Mouse (Mus musculus) CD4-positive, CD25-positive, alpha-beta regulatory T cell, adult 2 months (primary cell): ENCODE measurements at regions not wholly inside any gene's neighbourhood (a gene's known extent, or its start where the extent isn't known, plus 50 kb on each side); places are given as distances from the start of the nearest gene placed in this dataset.
A peak's percentile ranks its signal among the peaks of the same experiment; 100 is the strongest.

Experiments
- DNase-seq: peaks from one replicate; pipeline ENCODE4 v3.0.0-alpha.2; 2012; ENCODE audit warnings: low read depth, low spot score

DNA sequence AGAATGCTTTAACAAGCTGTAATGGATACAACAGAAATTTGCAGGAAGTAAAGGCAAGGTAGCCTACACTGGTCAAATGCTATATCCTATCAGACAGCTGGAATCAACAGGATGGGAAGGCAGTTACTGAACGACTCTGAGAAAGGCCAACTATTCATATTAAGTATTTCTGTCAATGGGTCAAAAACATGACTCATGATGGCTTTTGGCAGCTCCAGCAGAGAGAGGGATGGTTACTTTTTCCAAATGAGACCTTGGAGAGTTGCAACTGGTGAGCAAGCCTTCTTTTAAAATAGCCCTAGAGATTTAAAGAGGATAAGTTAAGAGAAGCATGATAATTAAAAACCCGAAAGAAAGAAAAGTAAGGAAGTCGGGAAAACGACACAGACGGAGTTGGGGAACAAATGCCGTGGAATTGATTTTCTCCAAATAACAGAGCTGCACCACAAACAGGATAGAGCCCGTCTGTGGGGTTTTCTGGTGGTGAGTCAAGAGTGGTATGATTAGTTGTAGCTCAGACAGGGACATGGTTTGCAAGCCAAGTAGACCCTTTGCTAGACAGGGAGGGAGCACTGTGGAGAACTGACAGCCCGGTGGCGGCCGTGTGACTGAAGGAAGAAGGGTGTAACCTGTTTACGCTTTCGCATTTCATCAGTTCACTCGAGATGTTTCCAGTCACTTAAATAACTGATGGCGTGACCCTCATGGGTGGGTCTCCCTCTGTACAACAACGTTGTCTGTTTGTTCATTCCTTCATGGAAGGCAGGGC lies 3638.1 kb upstream of the Gm7489 start:
- no peak for DNase-seq

- DNase-seq = no peak
Measured at GRCm38 (mm10) chr15:50260057-50260456, 3624.6 kb upstream of the Gm7489 start.

GRCm38 (mm10) chr15:50261245-50261872 lies 3623.3 kb upstream of the Gm7489 start:
- DNase-seq = peak; percentile 79

DNA sequence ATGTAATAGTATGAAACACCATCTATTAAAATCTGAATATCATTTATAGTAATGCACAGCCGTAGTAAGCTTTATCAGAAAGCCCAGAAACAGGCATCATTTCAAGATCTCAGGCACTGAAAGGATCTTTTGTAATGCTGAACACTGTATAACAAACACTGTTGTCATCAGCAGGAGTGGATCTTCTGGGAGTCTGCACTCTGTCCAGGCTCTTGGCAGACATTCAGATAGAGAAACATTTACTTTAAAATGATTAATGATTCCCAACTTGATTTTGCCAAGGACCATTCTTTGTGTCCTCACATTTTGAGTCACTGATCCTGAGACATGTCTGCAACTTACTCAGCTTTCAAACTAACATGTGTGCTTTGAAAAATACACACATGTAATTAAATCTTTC lies 3617.2 kb upstream of the Gm7489 start:
- no peak for DNase-seq

GRCm38 (mm10) chr15:50271646-50272045 lies 3613.1 kb upstream of the Gm7489 start:
- no peak for DNase-seq

- DNase-seq = no peak
Measured at GRCm38 (mm10) chr15:50282576-50282975, 3602.1 kb upstream of the Gm7489 start.

DNA sequence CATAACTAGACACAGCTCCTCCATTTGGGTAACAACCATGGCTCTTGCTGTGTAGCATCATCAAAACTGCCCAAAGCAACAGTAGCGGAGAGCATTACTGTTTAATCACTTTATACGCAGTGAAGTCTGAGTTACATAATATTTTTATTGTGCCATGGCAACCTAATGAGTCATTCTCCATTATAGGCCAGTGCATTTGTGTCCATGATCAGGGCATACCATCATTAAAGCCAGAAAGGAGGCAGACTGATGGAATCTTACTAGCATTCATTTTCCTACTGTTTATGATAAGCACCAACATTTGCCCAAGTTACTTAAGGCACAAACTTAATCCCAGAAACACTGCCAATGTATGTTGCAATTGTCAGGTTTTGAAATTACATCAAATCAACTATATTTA lies 3601.2 kb upstream of the Gm7489 start:
- no peak for DNase-seq

DNA sequence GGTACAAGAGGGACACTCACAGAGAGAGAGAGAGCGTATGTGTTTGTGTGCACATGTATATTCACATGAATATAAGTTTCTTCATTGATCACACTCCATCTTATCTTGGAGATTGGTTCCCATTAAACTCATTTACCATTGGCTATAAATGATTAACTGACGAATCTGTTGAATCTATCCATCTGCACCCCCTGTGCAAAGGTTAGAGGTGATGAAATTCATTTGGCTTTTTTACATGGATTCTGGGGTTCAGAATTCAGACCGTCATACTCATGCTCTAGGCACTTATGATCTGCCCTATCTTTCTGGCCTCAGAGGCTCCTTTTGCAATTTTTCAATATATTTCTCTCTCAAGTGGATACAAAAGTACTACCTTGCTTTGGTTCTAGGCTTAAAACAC lies 3582.9 kb upstream of the Gm7489 start:
- DNase-seq = no peak

- DNase-seq = no peak
Measured at GRCm38 (mm10) chr15:50304085-50304484, 3580.6 kb upstream of the Gm7489 start.

DNA sequence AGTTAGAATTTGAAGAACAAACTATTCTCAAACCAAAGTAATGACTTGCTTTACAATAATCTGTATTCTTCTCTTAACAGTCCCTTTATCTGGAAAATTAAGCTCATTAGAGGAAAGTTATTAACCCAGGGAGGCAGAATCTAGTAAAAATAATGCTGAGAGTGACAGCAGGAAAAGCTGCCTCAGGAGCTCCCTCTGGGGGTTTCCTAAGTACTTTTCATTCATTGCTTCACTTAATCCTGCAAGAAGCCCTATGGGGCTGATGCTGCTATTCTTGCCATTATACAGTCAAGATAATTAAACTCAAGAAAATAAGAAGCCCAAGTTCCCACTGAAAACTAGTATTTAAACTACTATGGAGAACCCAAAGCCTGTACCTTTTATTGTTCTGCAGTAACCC lies 3563.9 kb upstream of the Gm7489 start:
- peak; percentile 17 for DNase-seq

GRCm38 (mm10) chr15:50345536-50345935 lies 3539.2 kb upstream of the Gm7489 start:
- no peak for DNase-seq

GRCm38 (mm10) chr15:50346953-50347352 lies 3537.8 kb upstream of the Gm7489 start:
- no peak for DNase-seq

GRCm38 (mm10) chr15:50360033-50360988 lies 3524.4 kb upstream of the Gm7489 start:
- no peak for DNase-seq

DNA sequence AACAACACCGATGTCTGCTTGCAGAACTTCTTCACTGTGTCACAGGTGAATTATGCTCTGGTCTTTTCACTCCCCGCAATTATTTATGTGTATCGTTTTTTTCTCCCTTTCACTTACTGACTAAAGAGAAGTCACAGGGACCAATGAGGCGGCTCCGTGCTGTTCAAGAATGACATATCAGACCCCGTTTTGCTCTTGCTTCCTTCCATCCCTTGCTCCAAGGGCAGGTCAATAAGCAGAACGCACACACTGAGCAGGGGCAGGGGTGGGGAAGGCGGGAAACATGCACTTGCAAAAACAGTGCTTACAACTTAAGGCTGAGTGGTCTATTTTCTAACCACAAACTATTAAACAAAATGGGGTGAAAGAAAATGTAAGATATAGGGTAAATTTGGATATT lies 3523.4 kb upstream of the Gm7489 start:
- DNase-seq = peak; percentile 45

GRCm38 (mm10) chr15:50361751-50362507 lies 3522.8 kb upstream of the Gm7489 start:
- peak; percentile 49 for DNase-seq

DNA sequence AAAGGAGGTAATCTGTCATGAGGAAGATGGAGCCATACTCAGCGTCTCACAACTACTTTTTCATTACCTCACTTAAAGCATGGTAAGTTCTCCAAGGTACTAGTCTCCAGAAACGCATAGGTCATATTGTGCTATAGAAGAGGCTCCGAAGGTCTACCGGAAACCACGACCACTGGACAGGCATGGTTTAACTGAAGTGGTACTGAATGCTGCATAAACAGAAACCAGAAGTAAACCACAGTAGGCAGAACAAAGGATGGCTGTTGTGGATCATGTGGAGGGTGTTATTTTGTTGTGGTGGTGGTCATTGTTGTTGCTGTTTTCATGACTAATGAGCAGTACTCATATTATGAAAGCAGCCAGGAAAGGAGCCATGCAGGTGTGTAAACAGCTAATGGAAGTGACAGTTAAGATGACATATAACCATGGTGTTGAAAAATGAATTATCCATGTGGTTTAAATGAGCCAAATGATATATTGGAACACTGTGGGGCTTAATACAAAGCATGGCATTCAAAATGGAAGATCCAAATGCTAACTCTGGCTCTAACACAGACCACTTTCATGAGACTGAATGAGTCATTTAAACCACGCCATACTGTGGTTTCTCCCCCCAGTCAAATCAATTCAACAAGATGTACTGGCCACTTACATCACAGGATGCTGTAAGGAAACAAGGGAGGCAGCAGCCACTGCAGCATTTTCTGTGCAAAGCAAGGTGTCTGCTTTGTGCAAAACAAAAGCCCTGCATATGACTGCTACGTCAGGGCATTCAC lies 3484.5 kb upstream of the Gm7489 start:
- DNase-seq = no peak

GRCm38 (mm10) chr15:50401386-50401785 lies 3483.3 kb upstream of the Gm7489 start:
- DNase-seq = no peak

DNA sequence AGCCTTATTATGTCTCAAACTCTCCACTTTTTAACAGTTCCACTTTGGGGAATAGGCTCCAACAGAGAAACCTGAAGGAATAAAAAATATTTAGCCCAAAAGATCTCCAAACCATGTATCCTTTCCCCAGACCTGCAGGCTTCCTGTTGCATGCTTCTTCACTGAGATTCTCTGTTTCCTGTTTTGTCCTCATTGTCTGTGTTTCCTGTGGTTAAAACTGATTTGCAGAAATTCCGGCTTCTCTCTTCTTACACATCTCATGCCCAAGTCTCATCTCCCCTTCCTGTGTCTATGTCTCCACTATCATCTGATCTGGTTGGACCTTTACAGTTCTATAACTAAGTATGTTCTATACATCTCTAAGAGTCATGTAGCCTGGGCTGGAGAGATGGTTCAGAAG lies 3482.2 kb upstream of the Gm7489 start:
- DNase-seq = peak; percentile 32

DNA sequence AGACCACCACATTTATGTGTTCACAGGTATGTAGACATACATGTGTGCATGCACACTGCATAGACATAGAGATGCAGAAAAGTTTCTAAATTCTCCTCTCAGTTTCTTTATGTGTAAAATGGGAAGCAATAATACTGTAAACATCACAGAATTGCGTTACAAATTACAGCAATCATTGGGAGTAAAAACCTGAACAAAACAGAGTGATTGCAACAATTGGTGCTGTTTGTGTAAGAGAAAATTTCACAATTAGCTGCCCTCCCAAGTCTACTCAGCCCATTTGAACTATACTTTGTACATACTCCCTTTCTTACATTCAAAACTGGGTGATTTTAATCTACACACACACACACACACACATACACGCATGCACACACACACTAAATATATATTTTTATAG lies 3480.8 kb upstream of the Gm7489 start:
- DNase-seq = no peak

GRCm38 (mm10) chr15:50408985-50409384 lies 3475.7 kb upstream of the Gm7489 start:
- DNase-seq = peak; percentile 4

DNA sequence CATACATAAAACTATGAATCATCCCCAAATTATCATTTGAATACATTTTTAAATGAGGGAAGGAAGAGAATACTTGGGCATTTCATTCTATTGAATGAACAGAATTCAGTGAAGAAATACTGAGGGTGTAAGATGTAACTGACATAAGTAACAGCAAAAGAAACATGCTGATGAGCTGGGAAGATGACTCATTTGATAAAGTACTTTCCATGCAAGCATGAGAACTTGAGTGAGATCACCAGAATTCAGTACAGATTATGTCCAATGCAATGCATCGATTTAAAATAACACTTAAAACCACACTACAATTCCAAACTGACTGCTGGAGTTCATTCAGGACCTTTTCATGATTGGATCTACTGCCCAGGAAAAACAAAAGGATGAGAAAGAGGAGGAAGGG lies 3467.1 kb upstream of the Gm7489 start:
- no peak for DNase-seq
